Mouse (Mus musculus) central nervous system, embryonic 11.5 days (tissue): ENCODE results near the gene Gm3147. TPM values are rescaled to one million over a fixed set of nuclear protein-coding genes. Genes with fewer than 3 reads are reported as not detected.

Experiments used
- polyA plus RNA-seq: library from polyadenylated mRNA; depleted of rRNA; stranded (reverse); fragments of >200 nt; gene quantifications from 2 replicates; pipeline ENCODE4 v1.2.3, GENCODE M21; 2012; rRNA removed

Gene Gm3147
- polyA plus RNA-seq, result not detected in 2 replicates

DNA sequence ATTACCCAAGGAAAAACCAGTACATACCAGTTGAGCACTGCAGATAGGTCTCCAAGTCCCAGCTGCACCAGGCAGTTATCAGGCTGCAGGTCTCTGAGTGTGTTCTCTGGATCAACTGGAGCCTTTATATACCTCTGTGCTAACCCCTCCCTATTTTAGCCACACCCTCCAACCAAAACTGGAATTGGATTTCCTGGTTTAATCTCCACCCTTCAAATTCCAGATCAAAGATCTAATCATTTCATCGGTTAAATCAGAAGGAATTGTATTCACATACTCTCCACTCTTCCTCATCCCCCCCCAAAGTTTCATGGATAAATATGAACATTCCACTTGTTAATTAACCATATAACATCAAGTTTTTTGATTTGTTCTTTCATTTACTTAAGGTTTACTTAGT is at the start of gene Gm3147:
Gm3147 (minus strand) TSS at position 101 of the 400 bp plus-strand sequence.

DNA sequence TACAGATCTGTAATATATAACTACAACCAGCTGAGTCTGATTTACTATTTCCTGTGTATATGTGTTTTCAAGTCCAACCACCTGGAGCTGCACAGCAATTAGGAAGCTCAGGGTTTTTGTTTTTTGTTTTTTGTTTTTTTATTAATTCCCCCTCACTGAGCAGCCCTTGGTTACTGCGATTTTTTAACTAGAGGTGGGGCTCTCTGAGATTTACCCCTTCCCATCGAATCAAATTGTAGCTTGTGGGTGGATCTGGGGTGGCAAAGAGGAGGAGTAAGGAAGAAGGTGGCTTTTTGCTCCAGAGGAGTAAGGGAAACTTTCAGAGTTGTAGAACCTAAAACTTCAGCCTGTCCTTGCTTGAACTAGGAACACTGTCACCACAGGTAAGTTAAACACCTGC is 31.9 kb upstream of the Gm3147 start, which contains the start of gene Gm6205:
Gm6205 (plus strand) TSS at position 301 of the 400 bp plus-strand sequence.

GRCm38 (mm10) chr5:94623679-94624078 is 7.5 kb upstream of the Gm3147 start, which contains the start of gene Gm6509:
Gene Gm6509, plus strand, starts transcription at chr5:94623979.

Other genes starting within 250 kb of the Gm3147 start
- not detected in 2 replicates for gene Gm7682, start 170.6 kb downstream of the Gm3147 start, polyA plus RNA-seq
- gene Gm3139, start 90.1 kb downstream of the Gm3147 start, polyA plus RNA-seq, result not detected in 2 replicates
- not detected in 2 replicates for gene Gm6509, start 7.6 kb upstream of the Gm3147 start, polyA plus RNA-seq
- not detected in 2 replicates for gene Gm6205, start 32.0 kb upstream of the Gm3147 start, polyA plus RNA-seq
- gene Gm3183, start 249.1 kb upstream of the Gm3147 start, polyA plus RNA-seq, result not detected in 2 replicates